ENCODE assay signal across 15 mouse cellular contexts in the genomic region with DNA sequence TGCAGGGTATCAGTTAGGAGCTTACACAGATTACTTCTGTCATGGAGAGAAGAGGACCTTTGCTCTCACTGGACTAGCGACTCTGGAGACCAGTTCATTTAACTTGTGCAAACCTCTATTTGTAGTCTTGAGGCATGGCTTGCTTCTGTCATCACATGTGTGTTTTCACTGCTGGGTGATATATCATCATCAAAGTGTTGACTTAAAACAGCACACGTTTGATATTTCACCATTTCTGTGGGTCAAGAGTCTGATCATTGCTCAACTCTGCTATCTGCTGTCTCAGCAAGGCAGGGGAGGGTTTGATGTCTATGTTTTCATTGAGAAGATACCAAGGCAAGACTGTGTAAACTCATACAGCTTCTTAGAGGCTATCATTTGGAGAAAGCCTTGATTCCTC.
"Had no signal": no experiment of that assay in that cellular context is flagged by ENCODE, and none has a peak within 500 bp of the region (broad histone marks: within the 10 kb centered on the region; RNA-seq: fewer than 3 reads in every experiment).

No protein-coding gene starts in this region.

- H3K4me3 ChIP-seq: limb, embryonic 15.5 days; liver, embryonic 13.5 days; liver, embryonic 15.5 days; lung, embryonic 15.5 days; megakaryocyte, embryonic 14.5 days; midbrain, embryonic 13.5 days; midbrain, embryonic 15.5 days; neural tube, embryonic 12.5 days; stomach, embryonic 15.5 days had no signal

- ATAC-seq: midbrain, embryonic 13.5 days; midbrain, embryonic 15.5 days had no signal

- DNase-seq: liver, embryonic 13.5 days; right cerebral cortex, postnatal 14 days; thymus, adult 2 months; thymus, postnatal 25 days had no signal

- H3K4me2 ChIP-seq: limb, embryonic 15.5 days; liver, embryonic 13.5 days; liver, embryonic 15.5 days; lung, embryonic 15.5 days; midbrain, embryonic 11.5 days; midbrain, embryonic 13.5 days; midbrain, embryonic 15.5 days; neural tube, embryonic 12.5 days; stomach, embryonic 15.5 days had no signal

- H3K9ac ChIP-seq: limb, embryonic 15.5 days; liver, embryonic 13.5 days; liver, embryonic 15.5 days; lung, embryonic 15.5 days; midbrain, embryonic 13.5 days; midbrain, embryonic 15.5 days; neural tube, embryonic 12.5 days; stomach, embryonic 15.5 days had no signal

- H3K27ac ChIP-seq: limb, embryonic 15.5 days; liver, embryonic 13.5 days; liver, embryonic 15.5 days; lung, embryonic 15.5 days; macrophage; midbrain, embryonic 13.5 days; midbrain, embryonic 15.5 days; neural tube, embryonic 12.5 days; stomach, embryonic 15.5 days; stomach, postnatal 0 days had no signal

- H3K4me1 ChIP-seq: limb, embryonic 15.5 days; liver, embryonic 13.5 days; liver, embryonic 15.5 days; lung, embryonic 15.5 days; megakaryocyte, embryonic 14.5 days; neural tube, embryonic 12.5 days; stomach, embryonic 15.5 days had no signal

- H3K36me3 ChIP-seq: limb, embryonic 15.5 days; liver, embryonic 13.5 days; liver, embryonic 15.5 days; lung, embryonic 15.5 days; midbrain, embryonic 13.5 days; midbrain, embryonic 15.5 days; neural tube, embryonic 12.5 days; stomach, embryonic 15.5 days had no signal

- H3K9me3 ChIP-seq: limb, embryonic 15.5 days; liver, embryonic 15.5 days; lung, embryonic 15.5 days; midbrain, embryonic 13.5 days; midbrain, embryonic 15.5 days; neural tube, embryonic 12.5 days; stomach, embryonic 15.5 days had no signal

- H3K27me3 ChIP-seq: limb, embryonic 15.5 days; liver, embryonic 13.5 days; liver, embryonic 15.5 days; lung, embryonic 15.5 days; megakaryocyte, embryonic 14.5 days; midbrain, embryonic 13.5 days; midbrain, embryonic 15.5 days; neural tube, embryonic 12.5 days; stomach, embryonic 15.5 days had no signal
